Mouse (Mus musculus) lung, adult 2 months (tissue): ENCODE measurements around the gene Cyp2r1.
"Not testable (repeated sequence)": the region's sequence is repeated elsewhere in the genome, so short reads cannot be mapped to it uniquely, and the experiment has no call there.

Experiments used
- CTCF ChIP-seq: fragments of 200-500 bp; IDR thresholded peaks from 2 replicates; pipeline ENCODE4 v1.5.1; 2011; ENCODE audit warnings: mild to moderate bottlenecking, low read length, control low read depth; ENCODE audit not compliant: insufficient read depth
- POLR2A ChIP-seq: fragments of 200-500 bp; IDR thresholded peaks from 2 replicates; pipeline ENCODE4 v1.6.1; 2011; ENCODE audit warnings: low read depth, mild to moderate bottlenecking, control low read depth, low read length, borderline replicate concordance; ENCODE audit errors: extremely low read depth

DNA sequence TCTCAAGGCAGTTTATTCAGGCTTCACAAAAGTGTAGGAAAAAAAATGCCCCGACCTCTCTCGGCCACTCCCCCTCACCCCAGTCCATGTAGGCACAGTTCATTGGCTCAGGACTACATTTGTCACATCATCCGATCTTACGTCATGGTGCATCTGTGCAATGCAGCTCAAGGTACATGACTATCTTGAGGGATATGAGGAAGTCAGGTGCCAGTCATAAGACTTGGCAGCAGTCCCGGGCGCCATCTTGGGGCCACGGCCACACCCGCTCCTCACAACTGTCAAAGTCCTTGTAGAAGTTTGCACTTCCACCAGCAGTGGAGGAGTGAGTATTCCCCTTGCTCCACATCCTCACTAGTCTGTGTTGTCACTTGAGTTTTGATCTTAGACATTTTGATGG lies 31.6 kb upstream of the Cyp2r1 start:
- not testable (repeated sequence) for TF ChIP-seq POLR2A, CTCF
